Mouse (Mus musculus) subcutaneous adipose tissue, adult 2 months (tissue): ENCODE results near the gene Heg1. TPM values are rescaled to one million over a fixed set of nuclear protein-coding genes. Genes with fewer than 3 reads are reported as not detected.

ENCODE experiments used
- polyA plus RNA-seq: library from polyadenylated mRNA; depleted of rRNA; stranded (reverse); fragments of >200 nt; gene quantifications from 2 replicates; pipeline ENCODE4 v1.2.3, GENCODE M21; 2012; ENCODE audit warnings: low replicate concordance; rRNA removed

Gene Heg1
- 109 and 121 TPM in 2 replicates for polyA plus RNA-seq

GRCm38 (mm10) chr16:33684162-33684702 lies at the start of gene Heg1:
Gene Heg1 (plus strand): TSS chr16:33684370.

GRCm38 (mm10) chr16:33793846-33794791 lies 109.9 kb downstream of the Heg1 start, which contains the start of gene Muc13:
Gene Muc13 (plus strand): TSS chr16:33794037.

Other genes starting within 250 kb of the Heg1 start
- gene Slc12a8, start 167.0 kb upstream of the Heg1 start, polyA plus RNA-seq: 1.2 and 2.5 TPM in 2 replicates
- 0.23 and 0.42 TPM in 2 replicates for gene Muc13, start 109.7 kb downstream of the Heg1 start, polyA plus RNA-seq
- 135 and 196 TPM in 2 replicates for gene Itgb5, start 145.3 kb downstream of the Heg1 start, polyA plus RNA-seq